Mouse (Mus musculus) neural tube, embryonic 13.5 days (tissue): ENCODE data around the gene Polr2c. TPM values are rescaled to one million over a fixed set of nuclear protein-coding genes. Genes with fewer than 3 reads are reported as not detected.

Source experiments
- ATAC-seq: fragments of 200-750 bp; cut with Nextera tagmentation; 2 replicates; pipeline ENCODE4 v1.8.0; 2017; ENCODE audit warnings: low read depth, mild to moderate bottlenecking, moderate TSS enrichment, moderate library complexity
- H3K27ac ChIP-seq: fragments of 300-500 bp; sonication (generic); replicated peaks from 2 replicates; pipeline ENCODE4 v1.5.1; 2015; ENCODE audit warnings: moderate library complexity, mild to moderate bottlenecking, inconsistent platforms
- H3K27me3 ChIP-seq: fragments of 300-500 bp; sonication (generic); 2 replicates; pipeline ENCODE4 v1.6.1; 2015; ENCODE audit warnings: mild to moderate bottlenecking, inconsistent platforms
- H3K36me3 ChIP-seq: fragments of 300-500 bp; sonication (generic); 2 replicates; pipeline ENCODE4 v1.6.1; 2015; ENCODE audit warnings: mild to moderate bottlenecking, inconsistent platforms
- H3K4me1 ChIP-seq: fragments of 300-500 bp; sonication (generic); replicated peaks from 2 replicates; pipeline ENCODE4 v1.6.1; 2015; ENCODE audit warnings: inconsistent platforms
- H3K4me2 ChIP-seq: fragments of 300-500 bp; sonication (generic); 2 replicates; pipeline ENCODE4 v1.6.1; 2015; ENCODE audit warnings: inconsistent platforms, mild to moderate bottlenecking, moderate library complexity
- H3K4me3 ChIP-seq: fragments of 300-500 bp; sonication (generic); 2 replicates; pipeline ENCODE4 v1.5.1; 2015; ENCODE audit warnings: mild to moderate bottlenecking, inconsistent platforms
- H3K9ac ChIP-seq: fragments of 300-500 bp; sonication (generic); 2 replicates; pipeline ENCODE4 v1.6.1; 2015; ENCODE audit warnings: moderate library complexity, mild to moderate bottlenecking, inconsistent platforms
- H3K9me3 ChIP-seq: fragments of 300-500 bp; sonication (generic); 2 replicates; pipeline ENCODE4 v1.6.1; 2016; ENCODE audit warnings: inconsistent platforms
- WGBS: fragments of 180-500 bp; shearing (Covaris S2); methylation state at CpG from one replicate; pipeline ENCODE4 v1.1.7; 2015; 5-methylcytosine and 5-hydroxymethylcytosine counted together
- polyA plus RNA-seq: library from polyadenylated mRNA; unstranded; fragments of >200 nt; fragmentation: Nextera tagmentation; extraction: Ambion mirVana; gene quantifications from 2 replicates; pipeline ENCODE4 v1.2.1, GENCODE M21; 2015

The Polr2c gene
- polyA plus RNA-seq: 116 and 125 TPM in 2 replicates

GRCm38 (mm10) chr8:94857346-94858173, at the start of gene Polr2c:
Polr2c (plus strand) TSS chr8:94857450.
- Histone ChIP-seq H3K4me2 (peak within 1 kb of the TSS; percentile 91), H3K27ac (peak within 1 kb of the TSS; percentile 73), H3K9ac (peak within 1 kb of the TSS; percentile 95), H3K4me3 (peak within 1 kb of the TSS; percentile 86), H3K9me3 (no peaks in the 10 kb centered on the region), H3K4me1 (peaks cover 19% of the 10 kb centered on the region), H3K36me3 (peaks cover 51% of the 10 kb centered on the region), H3K27me3 (no peaks in the 10 kb centered on the region)
- ATAC-seq: peak; percentile 78
- under 1% methylated on average over 68 of the region's 68 CpGs for WGBS

GRCm38 (mm10) chr8:94807506-94807905, 49.7 kb upstream of the Polr2c start:
- Histone ChIP-seq H3K27ac (no peak overlapping the region), H3K9me3 (no peaks in the 10 kb centered on the region), H3K9ac (no peak overlapping the region), H3K4me3 (no peak overlapping the region), H3K4me2 (no peak overlapping the region), H3K27me3 (no peaks in the 10 kb centered on the region; the same call in 1 of the 2 replicates), H3K4me1 (peaks cover 9% of the 10 kb centered on the region; the same call in 1 of the 2 replicates), H3K36me3 (no peaks in the 10 kb centered on the region)
- 43% methylated on average over 7 of the region's 7 CpGs for WGBS
- no peak for ATAC-seq

GRCm38 (mm10) chr8:94808372-94808771, 48.9 kb upstream of the Polr2c start:
- WGBS: 80% methylated on average over 6 of the region's 6 CpGs
- Histone ChIP-seq H3K4me3 (no peak overlapping the region), H3K9me3 (no peaks in the 10 kb centered on the region), H3K27ac (no peak overlapping the region), H3K27me3 (no peaks in the 10 kb centered on the region; the same call in 1 of the 2 replicates), H3K4me2 (no peak overlapping the region), H3K36me3 (no peaks in the 10 kb centered on the region), H3K9ac (no peak overlapping the region), H3K4me1 (peaks cover 11% of the 10 kb centered on the region; the same call in 1 of the 2 replicates)
- no peak for ATAC-seq

- H3K4me3 ChIP-seq: no peak within 1 kb of the TSS
- no peaks in the 10 kb centered on the region for H3K9me3 ChIP-seq
- H3K4me2 ChIP-seq: no peak within 1 kb of the TSS
- H3K4me1 ChIP-seq: peaks cover 11% of the 10 kb centered on the region; the same call in 1 of the 2 replicates
- H3K27ac ChIP-seq: no peak within 1 kb of the TSS
- no peaks in the 10 kb centered on the region for H3K36me3 ChIP-seq
- no peaks in the 10 kb centered on the region; the same call in 1 of the 2 replicates for H3K27me3 ChIP-seq
- no peak for ATAC-seq
- no peak within 1 kb of the TSS for H3K9ac ChIP-seq
- 79% methylated on average over 3 of the region's 3 CpGs for WGBS
Measured at GRCm38 (mm10) chr8:94810153-94810552, 47.1 kb upstream of the Polr2c start, which contains the start of gene Ccl17. Ccl17 (plus strand) TSS chr8:94810453.

- Histone ChIP-seq H3K36me3 (no peaks in the 10 kb centered on the region), H3K27me3 (no peaks in the 10 kb centered on the region; the same call in 1 of the 2 replicates), H3K27ac (no peak overlapping the region), H3K4me1 (peaks cover 11% of the 10 kb centered on the region; the same call in 1 of the 2 replicates), H3K9ac (no peak overlapping the region), H3K4me3 (no peak overlapping the region), H3K4me2 (no peak overlapping the region), H3K9me3 (no peaks in the 10 kb centered on the region)
- 85% methylated on average over 5 of the region's 5 CpGs for WGBS
- ATAC-seq: no peak
Measured at GRCm38 (mm10) chr8:94810855-94811254, 46.4 kb upstream of the Polr2c start.

GRCm38 (mm10) chr8:94811654-94812053, 45.6 kb upstream of the Polr2c start:
- no peak overlapping the region; the same call in 1 of the 2 replicates for H3K9ac ChIP-seq
- H3K4me2 ChIP-seq: no peak overlapping the region
- no peaks in the 10 kb centered on the region for H3K36me3 ChIP-seq
- H3K4me3 ChIP-seq: no peak overlapping the region
- H3K9me3 ChIP-seq: no peaks in the 10 kb centered on the region
- H3K27ac ChIP-seq: no peak overlapping the region
- no peaks in the 10 kb centered on the region for H3K27me3 ChIP-seq
- peaks cover 8% of the 10 kb centered on the region; the same call in 1 of the 2 replicates for H3K4me1 ChIP-seq
- ATAC-seq: no peak
- 76% methylated on average over 6 of the region's 6 CpGs for WGBS

- peaks cover 5% of the 10 kb centered on the region; the same call in 1 of the 2 replicates for H3K4me1 ChIP-seq
- 27% methylated on average over 6 of the region's 6 CpGs for WGBS
- peak; percentile 71 for ATAC-seq
- H3K27ac ChIP-seq: peak overlapping the region; percentile 61
- H3K9me3 ChIP-seq: no peaks in the 10 kb centered on the region
- H3K4me3 ChIP-seq: peak overlapping the region; percentile 20; the same call in 1 of the 2 replicates
- H3K4me2 ChIP-seq: peak overlapping the region; percentile 43
- H3K9ac ChIP-seq: peak overlapping the region; percentile 54; the same call in 1 of the 2 replicates
- H3K27me3 ChIP-seq: no peaks in the 10 kb centered on the region
- no peaks in the 10 kb centered on the region for H3K36me3 ChIP-seq
Measured at GRCm38 (mm10) chr8:94812645-94813098, 44.6 kb upstream of the Polr2c start.

GRCm38 (mm10) chr8:94814556-94814955, 42.7 kb upstream of the Polr2c start:
- Histone ChIP-seq H3K36me3 (0 out of 2 replicates have a peak, but pooled peaks cover 1% of the 10 kb centered on the region), H3K4me3 (no peak overlapping the region), H3K4me1 (peaks cover 5% of the 10 kb centered on the region; the same call in 1 of the 2 replicates), H3K9ac (no peak overlapping the region), H3K27me3 (no peaks in the 10 kb centered on the region), H3K27ac (no peak overlapping the region), H3K4me2 (no peak overlapping the region), H3K9me3 (no peaks in the 10 kb centered on the region)
- 0% methylated on average over 1 of the region's 1 CpGs for WGBS
- ATAC-seq: no peak

GRCm38 (mm10) chr8:94817933-94818332, 39.3 kb upstream of the Polr2c start:
- WGBS: 89% methylated on average over 11 of the region's 11 CpGs
- no peaks in the 10 kb centered on the region for H3K4me1 ChIP-seq
- H3K4me2 ChIP-seq: no peak overlapping the region
- H3K9me3 ChIP-seq: no peaks in the 10 kb centered on the region
- no peak for ATAC-seq
- peaks cover 31% of the 10 kb centered on the region for H3K36me3 ChIP-seq
- H3K27me3 ChIP-seq: no peaks in the 10 kb centered on the region
- no peak overlapping the region for H3K9ac ChIP-seq
- H3K4me3 ChIP-seq: no peak overlapping the region
- H3K27ac ChIP-seq: no peak overlapping the region

GRCm38 (mm10) chr8:94819671-94820179, 37.5 kb upstream of the Polr2c start:
- Histone ChIP-seq H3K27ac (no peak overlapping the region), H3K4me2 (no peak overlapping the region), H3K9ac (no peak overlapping the region), H3K27me3 (no peaks in the 10 kb centered on the region), H3K4me3 (no peak overlapping the region), H3K36me3 (peaks cover 49% of the 10 kb centered on the region), H3K9me3 (no peaks in the 10 kb centered on the region), H3K4me1 (no peaks in the 10 kb centered on the region)
- WGBS: 90% methylated on average over 6 of the region's 6 CpGs
- ATAC-seq: no peak

- H3K4me2 ChIP-seq: no peak overlapping the region
- no peak overlapping the region for H3K27ac ChIP-seq
- H3K9me3 ChIP-seq: no peaks in the 10 kb centered on the region
- 89% methylated on average over 7 of the region's 7 CpGs for WGBS
- no peaks in the 10 kb centered on the region for H3K27me3 ChIP-seq
- no peak for ATAC-seq
- peaks cover 55% of the 10 kb centered on the region for H3K36me3 ChIP-seq
- no peak overlapping the region for H3K4me3 ChIP-seq
- H3K4me1 ChIP-seq: no peaks in the 10 kb centered on the region
- H3K9ac ChIP-seq: no peak overlapping the region
Measured at GRCm38 (mm10) chr8:94820553-94820952, 36.7 kb upstream of the Polr2c start.

GRCm38 (mm10) chr8:94821381-94821780, 35.9 kb upstream of the Polr2c start:
- no peak overlapping the region for H3K27ac ChIP-seq
- H3K4me1 ChIP-seq: no peaks in the 10 kb centered on the region
- H3K4me3 ChIP-seq: no peak overlapping the region
- H3K9ac ChIP-seq: no peak overlapping the region
- H3K4me2 ChIP-seq: no peak overlapping the region
- no peak for ATAC-seq
- no peaks in the 10 kb centered on the region for H3K9me3 ChIP-seq
- H3K36me3 ChIP-seq: peaks cover 59% of the 10 kb centered on the region
- no peaks in the 10 kb centered on the region for H3K27me3 ChIP-seq
- 98% methylated on average over 2 of the region's 2 CpGs for WGBS
